Mouse (Mus musculus) brown adipose tissue, adult 24 weeks (tissue): ENCODE data around the gene Mad1l1. TPM values are rescaled to one million over a fixed set of nuclear protein-coding genes. Genes with fewer than 3 reads are reported as not detected.

Experiments used
- H3K27ac ChIP-seq: fragments of 200-500 bp; replicated peaks from 2 replicates; pipeline ENCODE4 v1.5.1; 2012; ENCODE audit warnings: low read depth, mild to moderate bottlenecking, low read length
- H3K4me1 ChIP-seq: fragments of 200-500 bp; 2 replicates; pipeline ENCODE4 v1.6.1; 2012; ENCODE audit warnings: low read length, mixed read lengths; ENCODE audit not compliant: control insufficient read depth, insufficient read depth, insufficient read length
- H3K4me3 ChIP-seq: fragments of 200-500 bp; 2 replicates; pipeline ENCODE4 v1.5.1; 2012; ENCODE audit warnings: low read depth, mild to moderate bottlenecking, low read length, moderate library complexity; ENCODE audit not compliant: insufficient read depth
- polyA plus RNA-seq: library from polyadenylated mRNA; stranded (reverse); fragments of >200 nt; gene quantifications from 2 replicates; pipeline ENCODE4 v1.2.4, GENCODE M21; 2012; ENCODE audit not compliant: missing spikeins, insufficient read depth, insufficient read length

The Mad1l1 gene
- polyA plus RNA-seq, 1 experiment = 2.7 TPM

- no peak overlapping the region for H3K4me3 ChIP-seq
- peaks cover 2% of the 10 kb centered on the region; the same call in 1 of the 2 replicates for H3K4me1 ChIP-seq
- H3K27ac ChIP-seq = no peak overlapping the region
These were observed 147.3 kb downstream of the Mad1l1 start for GRCm38 (mm10) chr5:140174066-140174465.

- H3K4me1 ChIP-seq = peaks cover 2% of the 10 kb centered on the region; the same call in 1 of the 2 replicates
- H3K27ac ChIP-seq = no peak overlapping the region
- H3K4me3 ChIP-seq = no peak overlapping the region
These were observed 148.2 kb downstream of the Mad1l1 start for GRCm38 (mm10) chr5:140173181-140173580.

GRCm38 (mm10) chr5:140171710-140172109 lies 149.6 kb downstream of the Mad1l1 start:
- no peak overlapping the region for H3K27ac ChIP-seq
- H3K4me3 ChIP-seq = no peak overlapping the region
- peaks cover 2% of the 10 kb centered on the region; the same call in 1 of the 2 replicates for H3K4me1 ChIP-seq

GRCm38 (mm10) chr5:140167531-140167930 lies 153.8 kb downstream of the Mad1l1 start:
- Histone ChIP-seq H3K27ac (no peak overlapping the region), H3K4me3 (no peak overlapping the region), H3K4me1 (no peaks in the 10 kb centered on the region)

GRCm38 (mm10) chr5:140167080-140167479 lies 154.3 kb downstream of the Mad1l1 start:
- Histone ChIP-seq H3K27ac (no peak overlapping the region), H3K4me1 (no peaks in the 10 kb centered on the region), H3K4me3 (no peak overlapping the region)

- Histone ChIP-seq H3K4me1 (no peaks in the 10 kb centered on the region), H3K27ac (no peak overlapping the region), H3K4me3 (no peak overlapping the region)
These were observed 157.4 kb downstream of the Mad1l1 start for GRCm38 (mm10) chr5:140163947-140164346.

- Histone ChIP-seq H3K4me3 (no peak overlapping the region), H3K4me1 (no peaks in the 10 kb centered on the region), H3K27ac (no peak overlapping the region)
These were observed 159.1 kb downstream of the Mad1l1 start for GRCm38 (mm10) chr5:140162071-140162845.

- H3K4me1 ChIP-seq = no peaks in the 10 kb centered on the region
These were observed 162.3 kb downstream of the Mad1l1 start for GRCm38 (mm10) chr5:140159007-140159406.

GRCm38 (mm10) chr5:140157886-140158627 lies 163.3 kb downstream of the Mad1l1 start:
- Histone ChIP-seq H3K4me1 (no peaks in the 10 kb centered on the region), H3K27ac (no peak overlapping the region), H3K4me3 (no peak overlapping the region)

More at GRCm38 (mm10) chr5:140159007-140159406, 162.3 kb downstream of the Mad1l1 start:
- H3K27ac ChIP-seq = no peak overlapping the region
- H3K4me3 ChIP-seq = no peak overlapping the region

- Histone ChIP-seq H3K27ac (no peak overlapping the region), H3K4me3 (no peak overlapping the region), H3K4me1 (no peaks in the 10 kb centered on the region)
These were observed 167.2 kb downstream of the Mad1l1 start for GRCm38 (mm10) chr5:140154166-140154565.

GRCm38 (mm10) chr5:140151871-140152270 lies 169.5 kb downstream of the Mad1l1 start:
- Histone ChIP-seq H3K4me1 (no peaks in the 10 kb centered on the region), H3K27ac (no peak overlapping the region)

GRCm38 (mm10) chr5:140151180-140151579 lies 170.2 kb downstream of the Mad1l1 start:
- no peaks in the 10 kb centered on the region for H3K4me1 ChIP-seq
- no peak overlapping the region for H3K27ac ChIP-seq
- no peak overlapping the region for H3K4me3 ChIP-seq

More at GRCm38 (mm10) chr5:140151871-140152270, 169.5 kb downstream of the Mad1l1 start:
- H3K4me3 ChIP-seq = no peak overlapping the region

- no peaks in the 10 kb centered on the region for H3K4me1 ChIP-seq
- H3K27ac ChIP-seq = no peak overlapping the region
- H3K4me3 ChIP-seq = no peak overlapping the region
These were observed 170.7 kb downstream of the Mad1l1 start for GRCm38 (mm10) chr5:140150694-140151093.

GRCm38 (mm10) chr5:140150136-140150535 lies 171.2 kb downstream of the Mad1l1 start:
- no peak overlapping the region for H3K27ac ChIP-seq
- no peaks in the 10 kb centered on the region for H3K4me1 ChIP-seq
- H3K4me3 ChIP-seq = no peak overlapping the region

GRCm38 (mm10) chr5:140149298-140149697 lies 172.1 kb downstream of the Mad1l1 start:
- no peaks in the 10 kb centered on the region for H3K4me1 ChIP-seq
- H3K27ac ChIP-seq = no peak overlapping the region
- no peak overlapping the region for H3K4me3 ChIP-seq
